Mouse (Mus musculus) inflammation-experienced regulatory T-cells, adult 16 weeks (primary cell): ENCODE data around the gene Tmem145. TPM values are rescaled to one million over a fixed set of nuclear protein-coding genes. Genes with fewer than 3 reads are reported as not detected.

ENCODE experiments used
- polyA plus RNA-seq: library from polyadenylated mRNA; unstranded; fragments of 100-300 nt; shearing (Covaris generic); gene quantifications from one replicate; pipeline ENCODE4 v1.2.1, GENCODE M21; 2017

The Tmem145 gene
- polyA plus RNA-seq, result not detected

DNA sequence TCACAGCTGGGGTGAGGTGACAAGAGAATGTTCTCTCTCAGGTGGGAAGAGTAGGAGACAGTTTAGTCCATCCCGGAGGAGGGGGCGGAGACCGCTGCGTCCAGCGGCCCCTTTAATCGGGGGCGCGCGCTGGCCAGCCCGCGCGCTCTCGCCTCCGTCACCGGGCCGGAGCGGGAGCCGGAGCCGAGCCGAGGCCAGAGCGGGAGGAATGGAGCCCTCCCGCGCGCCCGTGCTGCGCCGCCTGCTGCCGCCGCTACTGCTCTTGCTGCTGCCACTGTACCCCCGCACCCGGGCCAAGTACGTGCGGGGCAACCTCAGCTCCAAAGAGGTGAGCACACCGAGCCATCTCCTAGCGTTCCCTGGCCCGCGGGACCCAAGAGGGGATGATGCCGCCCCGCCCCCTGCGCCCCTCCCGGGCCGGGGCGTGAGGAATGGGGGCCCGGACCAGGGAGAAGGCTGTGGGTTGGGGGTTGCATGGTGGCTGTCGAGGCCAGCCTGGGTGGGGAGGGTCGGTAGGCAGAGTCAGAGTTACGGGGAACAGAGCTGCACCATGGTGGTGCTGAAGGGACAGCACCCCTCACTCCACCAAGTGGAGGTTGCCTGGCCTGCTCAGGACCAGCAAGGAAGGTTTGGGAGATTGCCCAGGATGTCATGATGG lies at the start of gene Tmem145:
Tmem145 (plus strand) TSS at position 151 of the 658 bp plus-strand sequence.

DNA sequence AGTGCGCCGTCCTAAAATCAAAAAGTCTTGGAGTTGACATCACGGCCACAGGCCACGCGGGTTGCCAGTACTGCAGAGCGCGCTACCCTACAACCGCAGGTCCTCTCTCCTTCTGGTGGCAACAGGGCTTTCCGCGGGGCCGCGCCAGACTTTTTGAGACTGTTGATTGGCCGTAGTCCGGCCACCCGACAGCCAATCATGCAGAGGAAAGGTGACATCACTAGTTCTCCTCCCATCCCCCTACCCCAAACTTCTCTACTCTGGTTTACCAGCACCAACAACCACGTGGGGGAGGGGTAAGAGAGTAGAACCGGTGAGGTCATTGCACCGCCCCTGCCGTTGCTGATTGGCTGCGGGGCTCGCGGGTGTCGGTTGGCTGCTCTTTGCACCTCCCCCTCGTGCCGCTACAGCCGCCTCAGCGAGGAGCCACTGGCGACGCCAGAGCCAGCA lies 38.6 kb upstream of the Tmem145 start, which contains the start of gene Cic:
Cic (plus strand) TSS at position 404 of the 450 bp plus-strand sequence.

DNA sequence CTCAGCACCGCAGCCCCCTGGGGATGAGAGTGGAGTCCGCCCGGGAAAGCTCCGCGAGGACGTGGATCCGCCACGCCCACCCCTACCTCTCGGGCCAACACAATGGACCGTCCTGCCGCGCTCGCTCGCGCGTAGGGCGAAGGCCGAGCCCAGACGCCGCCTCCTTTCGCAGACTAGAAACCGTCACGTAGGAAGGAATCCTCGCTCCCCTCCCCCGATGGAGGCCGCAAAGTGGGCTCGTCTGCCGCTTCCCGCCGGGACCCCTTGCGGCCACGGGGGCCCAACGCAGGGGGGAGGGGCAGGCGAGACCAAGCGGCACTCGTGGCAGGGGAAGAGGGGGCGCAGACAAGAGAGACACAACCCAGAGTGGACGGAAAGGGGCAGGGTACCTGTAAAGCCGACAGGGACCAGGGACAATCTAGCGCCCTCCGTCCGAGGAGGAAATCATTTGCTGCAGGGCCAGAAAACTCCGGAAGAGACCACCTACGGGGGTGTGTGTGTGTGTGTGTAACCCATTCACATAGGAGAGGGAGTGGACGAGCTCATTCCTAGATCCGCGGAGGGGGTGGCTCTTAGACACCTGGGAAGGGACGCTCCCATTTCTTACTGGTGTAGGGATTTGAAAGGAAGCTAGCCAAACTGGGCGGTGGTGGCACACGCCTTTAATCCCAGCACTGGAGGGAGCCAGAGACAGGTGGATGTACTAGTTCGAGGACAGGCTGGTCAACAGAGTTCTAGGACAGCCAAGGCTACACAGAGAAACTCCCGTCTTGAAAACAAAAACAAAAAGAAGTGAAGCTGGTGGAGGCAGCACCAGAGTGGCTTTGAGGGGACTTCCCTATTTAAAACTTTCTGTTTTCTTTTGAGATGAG lies 8.2 kb upstream of the Tmem145 start, which contains the start of gene Pafah1b3:
Pafah1b3 (minus strand) TSS at position 533 of the 872 bp plus-strand sequence.

DNA sequence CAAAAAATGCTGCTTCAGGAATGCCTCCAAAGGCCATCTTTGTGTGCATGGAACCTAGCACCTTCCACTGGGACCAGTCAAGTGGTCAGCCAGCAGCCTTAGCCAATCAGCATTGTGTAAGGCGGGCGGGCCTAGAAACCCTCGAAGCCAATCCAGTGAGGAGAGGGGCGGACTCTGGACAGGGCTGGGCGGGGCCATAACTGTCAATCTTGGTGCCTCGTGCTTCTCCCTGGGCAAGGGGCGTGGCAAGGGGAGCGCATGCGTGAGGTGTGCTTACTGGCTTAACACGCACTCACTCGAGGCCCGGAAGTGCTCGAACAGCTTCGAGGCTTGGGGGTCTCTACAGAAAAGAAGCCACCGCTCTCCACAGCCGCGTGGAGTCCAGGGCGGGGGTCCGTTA lies 4.8 kb upstream of the Tmem145 start, which contains the start of gene Prr19:
Prr19 (plus strand) TSS at position 349 of the 400 bp plus-strand sequence.

DNA sequence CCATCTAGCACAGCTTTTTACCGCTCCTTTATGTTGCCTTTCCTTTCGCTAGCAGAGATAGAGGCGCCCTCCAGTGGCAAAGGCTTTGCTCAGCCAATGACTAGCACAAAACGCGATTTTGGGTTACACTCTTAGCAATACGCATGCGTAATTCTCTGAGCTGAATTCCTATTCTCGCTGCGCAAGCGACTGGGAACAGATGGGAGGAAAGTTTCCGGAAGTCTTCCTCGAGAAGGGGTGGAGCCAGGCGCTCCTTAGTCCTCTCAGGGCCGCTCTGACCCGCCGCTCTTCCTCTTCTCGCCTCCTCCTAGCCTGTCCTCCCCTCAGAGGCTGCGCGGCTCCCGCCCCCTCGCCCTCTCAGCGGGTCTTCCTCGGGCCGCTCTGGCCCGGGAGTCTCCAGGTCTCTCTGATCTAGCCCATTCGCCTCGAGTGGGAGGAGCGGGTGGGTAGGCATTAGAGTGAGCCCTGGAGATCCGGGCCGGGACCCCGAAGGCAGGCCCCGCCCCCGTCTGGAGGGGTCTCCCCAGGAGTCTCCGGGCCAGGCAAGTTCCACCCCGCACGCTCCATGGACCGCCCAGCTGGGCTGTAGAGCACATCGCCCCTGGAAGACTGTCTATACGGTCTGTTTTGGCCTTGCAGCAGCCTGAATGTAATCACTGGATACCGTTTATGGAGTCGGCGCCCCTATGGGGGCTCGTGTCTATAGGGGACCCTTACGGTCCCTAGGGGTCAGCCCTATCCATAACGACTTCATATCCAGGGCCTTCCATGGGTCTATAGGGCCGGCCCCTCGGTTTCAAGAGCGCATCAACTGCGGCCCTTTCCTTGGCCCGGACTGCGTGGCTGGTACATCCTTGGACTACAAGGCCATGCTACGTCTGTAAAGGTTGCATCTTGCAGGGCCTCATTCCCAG lies 10.9 kb downstream of the Tmem145 start, which contains the start of gene Megf8:
Megf8 (plus strand) TSS at position 633 of the 914 bp plus-strand sequence.

Other genes starting within 250 kb of the Tmem145 start
- gene Grik5, start 233.8 kb upstream of the Tmem145 start, polyA plus RNA-seq, result 6.6 TPM
- 49.1 TPM for gene Zfp574, start 233.5 kb upstream of the Tmem145 start, polyA plus RNA-seq
- 134 TPM for gene Pou2f2, start 126.4 kb upstream of the Tmem145 start, polyA plus RNA-seq
- gene Dedd2, start 85.5 kb upstream of the Tmem145 start, polyA plus RNA-seq, result 58.4 TPM
- 3.5 TPM for gene Zfp526, start 84.7 kb upstream of the Tmem145 start, polyA plus RNA-seq
- 7.3 TPM for gene Gsk3a, start 68.3 kb upstream of the Tmem145 start, polyA plus RNA-seq
- 0.73 TPM for gene Erf, start 55.3 kb upstream of the Tmem145 start, polyA plus RNA-seq
- 25.5 TPM for gene Cic, start 38.4 kb upstream of the Tmem145 start, polyA plus RNA-seq
- gene Pafah1b3, start 8.1 kb upstream of the Tmem145 start, polyA plus RNA-seq, result 49.2 TPM
- gene Prr19, start 4.7 kb upstream of the Tmem145 start, polyA plus RNA-seq, result not detected
- gene Megf8, start 11.1 kb downstream of the Tmem145 start, polyA plus RNA-seq, result 0.46 TPM
- not detected for gene Cnfn, start 63.6 kb downstream of the Tmem145 start, polyA plus RNA-seq
- 16.9 TPM for gene Lipe, start 92.6 kb downstream of the Tmem145 start, polyA plus RNA-seq
- 0.52 TPM for gene Cxcl17, start 106.8 kb downstream of the Tmem145 start, polyA plus RNA-seq
- gene Ceacam1, start 171.5 kb downstream of the Tmem145 start, polyA plus RNA-seq, result 0.60 TPM
- gene Ceacam2, start 233.8 kb downstream of the Tmem145 start, polyA plus RNA-seq, result not detected